Comparison of ENCODE assay signal across 26 mouse cellular contexts in the genomic region with DNA sequence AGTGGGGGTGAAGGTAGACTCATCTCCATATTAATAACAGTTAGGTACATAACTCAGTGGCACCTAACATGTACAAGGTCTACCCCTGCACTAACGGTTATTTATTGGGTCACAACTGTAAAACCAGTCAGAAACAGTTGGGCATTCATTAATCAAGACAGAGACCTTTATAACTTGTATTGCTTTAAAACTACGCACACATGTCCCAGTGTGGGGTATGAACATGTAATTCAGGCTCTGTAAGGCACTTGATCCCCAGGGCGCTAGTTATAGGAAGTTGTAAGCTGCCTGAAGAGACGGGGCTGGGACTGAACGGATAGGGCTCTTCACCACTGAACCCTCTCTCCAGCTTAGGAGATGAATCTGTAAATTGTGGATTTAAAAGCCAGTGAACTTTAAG. TPM values are rescaled to one million over a fixed set of nuclear protein-coding genes. Genes with fewer than 3 reads are reported as not detected.
A peak's percentile ranks its signal among the peaks of the same experiment; 100 is the strongest.
DNase-seq lines count a peak whose midpoint lies in the region; ATAC-seq and TF ChIP-seq lines count a peak whose summit lies in the region.
"Had no signal": no experiment of that assay in that cellular context is flagged by ENCODE, and none has a peak within 500 bp of the region (broad histone marks: within the 10 kb centered on the region; RNA-seq: fewer than 3 reads in every experiment).

No protein-coding gene starts in this region.

- H3K4me3 ChIP-seq in forebrain, embryonic 11.5 days (ENCODE audit: low read depth, low read length): no peak overlapping the region
- no peak overlapping the region for H3K4me3 ChIP-seq in forebrain, postnatal 0 days (ENCODE audit: low read depth, low read length)
- H3K4me3 ChIP-seq in kidney, adult 2 months (ENCODE audit: insufficient read depth, low read depth, low read length): no peak overlapping the region
- H3K4me3 ChIP-seq in kidney, embryonic 16.5 days (ENCODE audit: low read length): no peak overlapping the region
- no peak overlapping the region for H3K4me3 ChIP-seq in ES-Bruce4 (ENCODE audit: low read depth, low read length)

- H3K4me2 ChIP-seq in forebrain, embryonic 11.5 days (ENCODE audit: low read depth, low read length, severe bottlenecking): no peak overlapping the region
- no peak overlapping the region for H3K4me2 ChIP-seq in forebrain, postnatal 0 days (ENCODE audit: low read depth)
- H3K4me2 ChIP-seq in kidney, embryonic 16.5 days (replicated peaks; ENCODE audit: low read depth, low read length): no peak overlapping the region

- TF ChIP-seq EP300 in ES-Bruce4 (IDR thresholded peaks at IDR 0.05; ENCODE audit: insufficient read depth, low read depth, low read length): no peak

- H3K36me3 ChIP-seq in forebrain, embryonic 11.5 days (ENCODE audit: control insufficient read depth, insufficient read depth, low read length): peaks cover 37% of the 10 kb centered on the region
- H3K36me3 ChIP-seq in forebrain, postnatal 0 days (ENCODE audit: insufficient read depth): peaks cover 89% of the 10 kb centered on the region
- H3K36me3 ChIP-seq in kidney, adult 2 months (ENCODE audit: control insufficient read depth, insufficient read depth, low read length): peaks cover 33% of the 10 kb centered on the region
- peaks cover 79% of the 10 kb centered on the region for H3K36me3 ChIP-seq in kidney, embryonic 16.5 days (ENCODE audit: insufficient read depth, low read length)
- H3K36me3 ChIP-seq in ES-Bruce4 (ENCODE audit: control insufficient read depth, insufficient read depth, low read length, poor library complexity, severe bottlenecking): peaks cover 87% of the 10 kb centered on the region

- H3K27me3 ChIP-seq in forebrain, embryonic 11.5 days (ENCODE audit: control insufficient read depth, insufficient read depth, low read length): no peaks in the 10 kb centered on the region
- H3K27me3 ChIP-seq in forebrain, postnatal 0 days (ENCODE audit: insufficient read depth, low read length): no peaks in the 10 kb centered on the region
- H3K27me3 ChIP-seq in kidney, adult 2 months (replicated peaks; ENCODE audit: control insufficient read depth, insufficient read depth, low read length): no peaks in the 10 kb centered on the region
- no peaks in the 10 kb centered on the region for H3K27me3 ChIP-seq in kidney, embryonic 16.5 days (ENCODE audit: insufficient read depth, low read length)
- no peaks in the 10 kb centered on the region for H3K27me3 ChIP-seq in ES-Bruce4 (ENCODE audit: control insufficient read depth, insufficient read depth, low read length, poor library complexity, severe bottlenecking)
- H3K27me3 ChIP-seq: CH12.LX, Patski had no signal

- no peaks in the 10 kb centered on the region for H3K4me1 ChIP-seq in forebrain, embryonic 11.5 days (replicated peaks; ENCODE audit: control insufficient read depth, insufficient read depth, low read length)
- H3K4me1 ChIP-seq in forebrain, postnatal 0 days (ENCODE audit: insufficient read depth): no peaks in the 10 kb centered on the region
- peaks cover 16% of the 10 kb centered on the region for H3K4me1 ChIP-seq in kidney, adult 2 months (ENCODE audit: control insufficient read depth, insufficient read depth, low read length)
- H3K4me1 ChIP-seq in kidney, embryonic 16.5 days (ENCODE audit: insufficient read depth, low read length): peaks cover 4% of the 10 kb centered on the region
- no peaks in the 10 kb centered on the region for H3K4me1 ChIP-seq in ES-Bruce4 (ENCODE audit: control insufficient read depth, insufficient read depth, low read length)

- WGBS in forebrain, embryonic 11.5 days: 97% methylated on average over 5 of the region's 5 CpGs
- 94% methylated on average over 5 of the region's 5 CpGs for WGBS in forebrain, postnatal 0 days
- WGBS in kidney, adult 2 months: 69% methylated on average over 5 of the region's 5 CpGs
- WGBS in kidney, embryonic 16.5 days: 85% methylated on average over 5 of the region's 5 CpGs

- no peaks in the 10 kb centered on the region for H3K9me3 ChIP-seq in forebrain, embryonic 11.5 days (ENCODE audit: control insufficient read depth, low read length)
- H3K9me3 ChIP-seq in forebrain, postnatal 0 days (ENCODE audit: low read length): no peaks in the 10 kb centered on the region
- H3K9me3 ChIP-seq in kidney, embryonic 16.5 days (ENCODE audit: low read length): no peaks in the 10 kb centered on the region
- no peaks in the 10 kb centered on the region for H3K9me3 ChIP-seq in ES-Bruce4 (replicated peaks; ENCODE audit: control insufficient read depth, insufficient read depth, low read length, poor library complexity, severe bottlenecking)
- H3K9me3 ChIP-seq: G1E had no signal

- TF ChIP-seq POLR2A in kidney, adult 2 months (IDR thresholded peaks at IDR 0.05; ENCODE audit: low read depth, low read length): no peak
- TF ChIP-seq POLR2A in ES-Bruce4 (IDR thresholded peaks at IDR 0.05; ENCODE audit: insufficient read depth, low read length): no peak

- no peak overlapping the region for H3K27ac ChIP-seq in forebrain, embryonic 11.5 days (ENCODE audit: low read depth, low read length)
- H3K27ac ChIP-seq in forebrain, postnatal 0 days (ENCODE audit: low read depth, low read length): no peak overlapping the region
- peak overlapping the region; percentile 79; the same call in 1 of the 2 replicates for H3K27ac ChIP-seq in kidney, adult 2 months (ENCODE audit: insufficient read depth, low read depth, low read length)
- no peak overlapping the region for H3K27ac ChIP-seq in kidney, embryonic 16.5 days (ENCODE audit: low read length)
- peak overlapping the region; percentile 79; the same call in 1 of the 2 replicates for H3K27ac ChIP-seq in ES-Bruce4 (ENCODE audit: insufficient read depth, low read length)

- no peak for TF ChIP-seq CTCF in forebrain, postnatal 0 days (IDR thresholded peaks at IDR 0.05; ENCODE audit: low read depth)
- no peak for TF ChIP-seq CTCF in kidney, adult 2 months (conservative IDR thresholded peaks at IDR 0.05; ENCODE audit: insufficient read depth, insufficient read length, low read depth, low read length)
- no peak for TF ChIP-seq CTCF in ES-Bruce4 (IDR thresholded peaks at IDR 0.05; ENCODE audit: low read depth, low read length)

- no peak for ATAC-seq in forebrain, embryonic 11.5 days (replicated peaks; ENCODE audit: low FRiP score)
- ATAC-seq in forebrain, postnatal 0 days: no peak
- ATAC-seq in kidney, embryonic 16.5 days (ENCODE audit: low FRiP score, low TSS enrichment): no peak
- ATAC-seq: activated CD4-positive, CD25-positive, alpha-beta regulatory T cell, adult 4 months; CD4-positive, CD25-positive, alpha-beta regulatory T cell, adult 4 months; Patski had no signal

- DNase-seq in forebrain, embryonic 11.5 days (ENCODE audit: low spot score): peak; percentile 13
- no peak for DNase-seq in forebrain, postnatal 0 days
- peak; percentile 63 for DNase-seq in kidney, adult 2 months
- peak; percentile 57 for DNase-seq in kidney, adult 9 months
- DNase-seq in kidney, postnatal 10 days: no peak
- no peak for DNase-seq in cerebellum, postnatal 14 days
- DNase-seq: adrenal gland, adult 2 months; adrenal gland, adult 8-10 months; adrenal gland, postnatal 10 days; adrenal gland, postnatal 14 days; adrenal gland, postnatal 25 days; adrenal gland, postnatal 36 days; B cell, adult 2 months; cerebellum, adult 11 months; cerebellum, adult 11-12 months; cerebellum, adult 18-20 months had no signal

- H3K9ac ChIP-seq in forebrain, embryonic 11.5 days (ENCODE audit: low read length): no peak overlapping the region
- no peak overlapping the region for H3K9ac ChIP-seq in forebrain, postnatal 0 days
- H3K9ac ChIP-seq in kidney, embryonic 16.5 days (replicated peaks; ENCODE audit: low read length): no peak overlapping the region
- H3K9ac ChIP-seq in ES-Bruce4 (ENCODE audit: low read depth, poor library complexity, severe bottlenecking): no peak overlapping the region

RNA-seq across cellular contexts. Expression of a gene that starts 9.3 kb away (rescaled TPM):
- polyA plus RNA-seq in forebrain, embryonic 11.5 days (2014; fragmentation: Nextera tagmentation; extraction: Ambion mirVana): 13.1 and 18.2 TPM in 2 replicates
- 34.7 and 55.2 TPM in 2 replicates for total RNA-seq in forebrain, postnatal 0 days (2014; rRNA removed)
- polyA plus RNA-seq in forebrain, postnatal 0 days (2015; fragmentation: Nextera tagmentation; extraction: Ambion mirVana): 7.8 and 11.5 TPM in 2 replicates
- polyA plus RNA-seq in kidney, adult 2 months (2012; rRNA removed): 36.9 and 42.3 TPM in 2 replicates
- polyA plus RNA-seq in kidney, embryonic 16.5 days (2015; fragmentation: Nextera tagmentation; extraction: Ambion mirVana): 16.3 and 18.1 TPM in 2 replicates
- 188 and 196 TPM in 2 replicates for polyA plus RNA-seq in ES-Bruce4 (2011; ENCODE audit: insufficient read depth, insufficient read length, low read depth, missing spikeins)

RNA-seq across cellular contexts. Expression of a gene that starts 16.0 kb away (rescaled TPM):
- 18.3 and 22.2 TPM in 2 replicates for polyA plus RNA-seq in forebrain, embryonic 11.5 days (2014; fragmentation: Nextera tagmentation; extraction: Ambion mirVana)
- total RNA-seq in forebrain, postnatal 0 days (2014; rRNA removed): 1.00 TPM in 1 of 2 replicates, not detected in the other
- polyA plus RNA-seq in forebrain, postnatal 0 days (2015; fragmentation: Nextera tagmentation; extraction: Ambion mirVana): 0.24 and 0.26 TPM in 2 replicates
- not detected in 2 replicates for polyA plus RNA-seq in kidney, adult 2 months (2012; rRNA removed)
- 13.0 and 15.5 TPM in 2 replicates for polyA plus RNA-seq in kidney, embryonic 16.5 days (2015; fragmentation: Nextera tagmentation; extraction: Ambion mirVana)
- 22.6 and 25.9 TPM in 2 replicates for polyA plus RNA-seq in ES-Bruce4 (2011; ENCODE audit: insufficient read depth, insufficient read length, low read depth, missing spikeins)
- total RNA-seq: adrenal gland, adult 18-20 months; adrenal gland, adult 2 months; adrenal gland, adult 8-10 months; adrenal gland, postnatal 10 days; adrenal gland, postnatal 14 days; adrenal gland, postnatal 25 days; adrenal gland, postnatal 36 days; CH12.LX; G1E; MEL had no signal
- polyA plus RNA-seq: activated CD4-positive, CD25-positive, alpha-beta regulatory T cell, adult 4 months; C2C12; CD4-positive, CD25-positive, alpha-beta regulatory T cell, adult 4 months; G1E had no signal

RNA-seq across cellular contexts. Expression of a gene that starts 25.0 kb away (rescaled TPM):
- 83.4 and 88.9 TPM in 2 replicates for polyA plus RNA-seq in forebrain, embryonic 11.5 days (2014; fragmentation: Nextera tagmentation; extraction: Ambion mirVana)
- 214 and 247 TPM in 2 replicates for total RNA-seq in forebrain, postnatal 0 days (2014; rRNA removed)
- 46.8 and 67.8 TPM in 2 replicates for polyA plus RNA-seq in forebrain, postnatal 0 days (2015; fragmentation: Nextera tagmentation; extraction: Ambion mirVana)
- 22.6 and 27.3 TPM in 2 replicates for polyA plus RNA-seq in kidney, adult 2 months (2012; rRNA removed)
- 42.9 and 52.3 TPM in 2 replicates for polyA plus RNA-seq in kidney, embryonic 16.5 days (2015; fragmentation: Nextera tagmentation; extraction: Ambion mirVana)
- 177 and 181 TPM in 2 replicates for polyA plus RNA-seq in ES-Bruce4 (2011; ENCODE audit: insufficient read depth, insufficient read length, low read depth, missing spikeins)

RNA-seq across cellular contexts. Expression of a gene that starts 57.2 kb away (rescaled TPM):
- polyA plus RNA-seq in forebrain, embryonic 11.5 days (2014; fragmentation: Nextera tagmentation; extraction: Ambion mirVana): 0.76 and 1.5 TPM in 2 replicates
- total RNA-seq in forebrain, postnatal 0 days (2014; rRNA removed): 30.6 and 42.8 TPM in 2 replicates
- polyA plus RNA-seq in forebrain, postnatal 0 days (2015; fragmentation: Nextera tagmentation; extraction: Ambion mirVana): 29.4 and 30.3 TPM in 2 replicates
- polyA plus RNA-seq in kidney, adult 2 months (2012; rRNA removed): 9.2 and 9.4 TPM in 2 replicates
- polyA plus RNA-seq in kidney, embryonic 16.5 days (2015; fragmentation: Nextera tagmentation; extraction: Ambion mirVana): 2.0 and 2.3 TPM in 2 replicates
- 3.1 and 4.2 TPM in 2 replicates for polyA plus RNA-seq in ES-Bruce4 (2011; ENCODE audit: insufficient read depth, insufficient read length, low read depth, missing spikeins)
- total RNA-seq: CH12.LX, MEL had no signal
- polyA plus RNA-seq: C2C12, G1E had no signal

Comparison
In these comparisons a context has a peak if more than half of its experiments do, and no peak if none do; other contexts are left out.
1. DNase-seq: peak in forebrain, embryonic 11.5 days (single experiment), kidney, adult 2 months (single experiment) and kidney, adult 9 months (single experiment); none in forebrain, postnatal 0 days (single experiment), kidney, postnatal 10 days (single experiment) and cerebellum, postnatal 14 days (0 of 2).
2. H3K27ac ChIP-seq: peak in kidney, adult 2 months (single experiment) and ES-Bruce4 (single experiment); none in forebrain, embryonic 11.5 days (single experiment), forebrain, postnatal 0 days (single experiment) and kidney, embryonic 16.5 days (single experiment).
3. RNA of a gene that starts 16.0 kb away (polyA plus RNA-seq): 22.6 to 25.9 TPM in ES-Bruce4, 18.3 to 22.2 TPM in forebrain, embryonic 11.5 days and 13.0 to 15.5 TPM in kidney, embryonic 16.5 days; 0.24 to 0.26 TPM in forebrain, postnatal 0 days and not detected in kidney, adult 2 months; every median in the first group is over 10 times any median in the second.